Mouse (Mus musculus) forebrain, embryonic 13.5 days (tissue): ENCODE results near the gene Mcat. TPM values are rescaled to one million over a fixed set of nuclear protein-coding genes. Genes with fewer than 3 reads are reported as not detected.
"Not testable (repeated sequence)": the region's sequence is repeated elsewhere in the genome, so short reads cannot be mapped to it uniquely, and the experiment has no call there.

Experiments
- ATAC-seq: fragments of 200-750 bp; cut with Nextera tagmentation; 2 replicates; pipeline ENCODE4 v1.8.0; 2017
- H3K27ac ChIP-seq: fragments of 300-500 bp; sonication (generic); 2 replicates; pipeline ENCODE4 v1.5.1; 2015; ENCODE audit warnings: inconsistent platforms, mild to moderate bottlenecking, moderate library complexity
- H3K27me3 ChIP-seq: fragments of 300-500 bp; sonication (generic); 2 replicates; pipeline ENCODE4 v1.6.1; 2015; ENCODE audit warnings: mild to moderate bottlenecking, inconsistent platforms
- H3K36me3 ChIP-seq: fragments of 300-500 bp; sonication (generic); 2 replicates; pipeline ENCODE4 v1.6.1; 2015; ENCODE audit warnings: mild to moderate bottlenecking, inconsistent platforms; ENCODE audit not compliant: poor library complexity, severe bottlenecking
- H3K4me1 ChIP-seq: fragments of 300-500 bp; sonication (generic); 2 replicates; pipeline ENCODE4 v1.6.1; 2015; ENCODE audit warnings: inconsistent platforms
- H3K4me2 ChIP-seq: fragments of 300-500 bp; sonication (generic); 2 replicates; pipeline ENCODE4 v1.6.1; 2015; ENCODE audit warnings: inconsistent platforms, mild to moderate bottlenecking, moderate library complexity
- H3K4me3 ChIP-seq: fragments of 300-500 bp; sonication (generic); 2 replicates; pipeline ENCODE4 v1.5.1; 2015; ENCODE audit warnings: mild to moderate bottlenecking, inconsistent platforms
- H3K9ac ChIP-seq: fragments of 300-500 bp; sonication (generic); 2 replicates; pipeline ENCODE4 v1.6.1; 2015; ENCODE audit warnings: mild to moderate bottlenecking, inconsistent platforms
- H3K9me3 ChIP-seq: fragments of 300-500 bp; sonication (generic); replicated peaks from 2 replicates; pipeline ENCODE4 v1.6.1; 2016; ENCODE audit warnings: inconsistent platforms
- WGBS: fragments of 180-500 bp; shearing (Covaris S2); methylation state at CpG from one replicate; pipeline ENCODE4 v1.1.7; 2015; 5-methylcytosine and 5-hydroxymethylcytosine counted together
- polyA plus RNA-seq: library from polyadenylated mRNA; unstranded; fragments of >200 nt; fragmentation: Nextera tagmentation; extraction: Ambion mirVana; gene quantifications from 2 replicates; pipeline ENCODE4 v1.2.1, GENCODE M21; 2015

Gene Mcat
- polyA plus RNA-seq, 1 experiment from 2014 or later, result 32.4 TPM

GRCm38 (mm10) chr15:83518215-83519048 lies 45.2 kb downstream of the Mcat start:
- no peak overlapping the region for H3K27ac ChIP-seq
- ATAC-seq, result peak; percentile 68
- no peak overlapping the region for H3K4me3 ChIP-seq
- no peaks in the 10 kb centered on the region for H3K9me3 ChIP-seq
- H3K36me3 ChIP-seq, result no peaks in the 10 kb centered on the region
- WGBS, result 32% methylated on average over 20 of the region's 20 CpGs
- H3K4me2 ChIP-seq, result peak overlapping the region; percentile 20; the same call in 1 of the 2 replicates
- H3K4me1 ChIP-seq, result peaks cover 3% of the 10 kb centered on the region; the same call in 1 of the 2 replicates
- H3K27me3 ChIP-seq, result 0 out of 2 replicates have a peak, but pooled peaks cover under 1% of the 10 kb centered on the region
- no peak overlapping the region for H3K9ac ChIP-seq

- no peak overlapping the region for H3K4me3 ChIP-seq
- H3K9ac ChIP-seq, result no peak overlapping the region
- H3K36me3 ChIP-seq, result no peaks in the 10 kb centered on the region
- WGBS, result 61% methylated on average over 5 of the region's 5 CpGs
- H3K27me3 ChIP-seq, result peaks cover 9% of the 10 kb centered on the region; the same call in 1 of the 2 replicates
- peaks cover 8% of the 10 kb centered on the region for H3K4me1 ChIP-seq
- H3K4me2 ChIP-seq, result no peak overlapping the region
- no peaks in the 10 kb centered on the region for H3K9me3 ChIP-seq
- ATAC-seq, result no peak
- H3K27ac ChIP-seq, result no peak overlapping the region
These were observed 48.6 kb downstream of the Mcat start for GRCm38 (mm10) chr15:83515018-83515417.

- no peak for ATAC-seq
- Histone ChIP-seq H3K9ac (no peak overlapping the region; the same call in 1 of the 2 replicates), H3K9me3 (no peaks in the 10 kb centered on the region), H3K27me3 (peaks cover 9% of the 10 kb centered on the region; the same call in 1 of the 2 replicates), H3K36me3 (no peaks in the 10 kb centered on the region), H3K4me3 (no peak overlapping the region), H3K27ac (no peak overlapping the region), H3K4me2 (no peak overlapping the region), H3K4me1 (peaks cover 27% of the 10 kb centered on the region)
- 78% methylated on average over 13 of the region's 13 CpGs for WGBS
These were observed 50.9 kb downstream of the Mcat start for GRCm38 (mm10) chr15:83512489-83513281.

- H3K9me3 ChIP-seq, result no peaks in the 10 kb centered on the region
- peaks cover 4% of the 10 kb centered on the region; the same call in 1 of the 2 replicates for H3K36me3 ChIP-seq
- peak within 1 kb of the TSS; percentile 64 for H3K4me2 ChIP-seq
- peaks cover 9% of the 10 kb centered on the region; the same call in 1 of the 2 replicates for H3K27me3 ChIP-seq
- H3K4me1 ChIP-seq, result peaks cover 30% of the 10 kb centered on the region
- H3K9ac ChIP-seq, result peak within 1 kb of the TSS; percentile 73
- peak; percentile 98 for ATAC-seq
- H3K4me3 ChIP-seq, result peak within 1 kb of the TSS; percentile 56
- H3K27ac ChIP-seq, result peak within 1 kb of the TSS; percentile 83
- WGBS, result 12% methylated on average over 41 of the region's 41 CpGs
These were observed 52.7 kb downstream of the Mcat start, which contains the start of gene Ttll1 for GRCm38 (mm10) chr15:83510805-83511405. Gene Ttll1, minus strand, starts transcription at chr15:83510893.

- Histone ChIP-seq H3K9ac (peak overlapping the region; percentile 73), H3K4me2 (peak overlapping the region; percentile 64), H3K4me3 (peak overlapping the region; percentile 56), H3K9me3 (no peaks in the 10 kb centered on the region), H3K36me3 (peaks cover 11% of the 10 kb centered on the region), H3K27ac (peak overlapping the region; percentile 83), H3K27me3 (peaks cover 9% of the 10 kb centered on the region; the same call in 1 of the 2 replicates), H3K4me1 (peaks cover 30% of the 10 kb centered on the region)
- peak; percentile 85 for ATAC-seq
- 26% methylated on average over 17 of the region's 17 CpGs for WGBS
These were observed 53.4 kb downstream of the Mcat start for GRCm38 (mm10) chr15:83509950-83510804.

- H3K4me1 ChIP-seq, H3K27me3 ChIP-seq, ATAC-seq, H3K9ac ChIP-seq, H3K4me2 ChIP-seq, H3K9me3 ChIP-seq, H3K4me3 ChIP-seq, H3K27ac ChIP-seq: not testable (repeated sequence)
- peaks cover 90% of the 10 kb centered on the region for H3K36me3 ChIP-seq
- WGBS, result 80% methylated on average over 6 of the region's 6 CpGs
These were observed 62.1 kb downstream of the Mcat start for GRCm38 (mm10) chr15:83501483-83501882.

- Histone ChIP-seq H3K36me3 (peaks cover 92% of the 10 kb centered on the region), H3K4me3 (no peak overlapping the region), H3K9me3 (no peaks in the 10 kb centered on the region), H3K9ac (no peak overlapping the region), H3K4me2 (no peak overlapping the region), H3K27ac (no peak overlapping the region), H3K27me3 (no peaks in the 10 kb centered on the region), H3K4me1 (no peaks in the 10 kb centered on the region)
- no peak for ATAC-seq
- WGBS, result 57% methylated on average over 3 of the region's 3 CpGs
These were observed 63.2 kb downstream of the Mcat start for GRCm38 (mm10) chr15:83500352-83500751.

GRCm38 (mm10) chr15:83499211-83499755 lies 64.3 kb downstream of the Mcat start:
- H3K36me3 ChIP-seq, result peaks cover 92% of the 10 kb centered on the region
- ATAC-seq, result no peak
- H3K9ac ChIP-seq, result no peak overlapping the region
- H3K4me1 ChIP-seq, result no peaks in the 10 kb centered on the region
- H3K4me3 ChIP-seq, result no peak overlapping the region
- H3K4me2 ChIP-seq, result no peak overlapping the region
- H3K27me3 ChIP-seq, result no peaks in the 10 kb centered on the region
- WGBS, result 98% methylated on average over 8 of the region's 10 CpGs
- H3K27ac ChIP-seq, result no peak overlapping the region
- no peaks in the 10 kb centered on the region for H3K9me3 ChIP-seq

GRCm38 (mm10) chr15:83497299-83497698 lies 66.3 kb downstream of the Mcat start:
- Histone ChIP-seq H3K9ac (no peak overlapping the region), H3K4me3 (no peak overlapping the region), H3K4me2 (no peak overlapping the region), H3K4me1 (no peaks in the 10 kb centered on the region), H3K36me3 (peaks cover 96% of the 10 kb centered on the region), H3K27ac (no peak overlapping the region), H3K9me3 (no peaks in the 10 kb centered on the region), H3K27me3 (no peaks in the 10 kb centered on the region)
- no peak for ATAC-seq
- WGBS, result 94% methylated on average over 6 of the region's 6 CpGs
